Mouse (Mus musculus) CH12.LX (cell line): ENCODE data around the gene Tmc7.

Experiments used
- BHLHE40 ChIP-seq: IDR thresholded peaks from 2 replicates; pipeline ENCODE4 v1.6.1; 2011; ENCODE audit warnings: mild to moderate bottlenecking, low read depth, low read length, improper control_type of control experiment
- CTCF ChIP-seq, 2 experiments: IDR thresholded peaks in 1 of 2; conservative IDR thresholded peaks in 1 of 2; 2 replicates each; pipeline ENCODE4 v1.5.1; 2011 to 2012; ENCODE audit warnings: low read depth in 2 of 2, low read length in 2 of 2, improper control_type of control experiment in 1 of 2, inconsistent platforms in 1 of 2, mild to moderate bottlenecking in 1 of 2, moderate library complexity in 1 of 2
- E2F4 ChIP-seq: IDR thresholded peaks from 2 replicates; pipeline ENCODE4 v1.6.1; 2011; ENCODE audit warnings: low read depth, low read length, improper control_type of control experiment; ENCODE audit not compliant: insufficient replicate concordance
- ETS1 ChIP-seq: conservative IDR thresholded peaks from 2 replicates; pipeline ENCODE4 v1.6.1; 2012; ENCODE audit warnings: low read depth, mild to moderate bottlenecking, inconsistent platforms, low read length, improper control_type of control experiment, moderate library complexity
- HCFC1 ChIP-seq: IDR thresholded peaks from 2 replicates; pipeline ENCODE4 v1.6.1; 2012; ENCODE audit warnings: low read depth, mild to moderate bottlenecking, inconsistent platforms, low read length, improper control_type of control experiment
- MAX ChIP-seq: IDR thresholded peaks from 2 replicates; pipeline ENCODE4 v1.6.1; 2011; ENCODE audit warnings: low read length, improper control_type of control experiment
- MEF2A ChIP-seq: IDR thresholded peaks from 2 replicates; pipeline ENCODE4 v1.6.1; 2014; ENCODE audit warnings: low read depth, mild to moderate bottlenecking, inconsistent platforms, low read length, improper control_type of control experiment, borderline replicate concordance
- NELFE ChIP-seq: IDR thresholded peaks from 2 replicates; pipeline ENCODE4 v1.6.1; 2011; ENCODE audit warnings: low read depth, low read length, improper control_type of control experiment
- POLR2A ChIP-seq: IDR thresholded peaks from 2 replicates; pipeline ENCODE4 v1.6.1; 2011; ENCODE audit warnings: low read depth, mild to moderate bottlenecking, improper control_type of control experiment, low read length
- RAD21 ChIP-seq: IDR thresholded peaks from 2 replicates; pipeline ENCODE4 v1.6.1; 2011; ENCODE audit warnings: low read depth, mild to moderate bottlenecking, low read length, improper control_type of control experiment, moderate library complexity
- USF1 ChIP-seq: IDR thresholded peaks from 2 replicates; pipeline ENCODE4 v1.6.1; 2014; ENCODE audit warnings: low read depth, mild to moderate bottlenecking, inconsistent platforms, low read length, improper control_type of control experiment

GRCm38 (mm10) chr7:118578269-118578668 lies 6.3 kb downstream of the Tmc7 start:
- TF ChIP-seq NELFE: no peak
- no peak for TF ChIP-seq ETS1
- no peak for TF ChIP-seq CTCF (conservative IDR thresholded peaks at IDR 0.05 in 1 of 2, IDR thresholded peaks at IDR 0.05 in 1 of 2; ENCODE audit: low read depth in 2 of 2, low read length in 2 of 2)
- TF ChIP-seq USF1: no peak
- TF ChIP-seq MEF2A: no peak
- TF ChIP-seq E2F4: no peak
- TF ChIP-seq HCFC1: no peak
- TF ChIP-seq RAD21: no peak
- no peak for TF ChIP-seq MAX
- TF ChIP-seq BHLHE40: no peak
- TF ChIP-seq POLR2A: no peak
